Mouse (Mus musculus) spleen, adult 2 months (tissue): ENCODE measurements at regions not wholly inside any gene's neighbourhood (a gene's known extent, or its start where the extent isn't known, plus 50 kb on each side); places are given as distances from the start of the nearest gene placed in this dataset.

Source experiments
- CTCF ChIP-seq: fragments of 200-500 bp; IDR thresholded peaks from 2 replicates; pipeline ENCODE4 v1.5.1; 2011; ENCODE audit warnings: mild to moderate bottlenecking, inconsistent platforms; ENCODE audit not compliant: insufficient read depth, insufficient read length, insufficient replicate concordance; ENCODE audit errors: extremely low read depth
- POLR2A ChIP-seq: fragments of 200-500 bp; IDR thresholded peaks from 2 replicates; pipeline ENCODE4 v1.6.1; 2011; ENCODE audit warnings: low read depth, low read length, inconsistent platforms

DNA sequence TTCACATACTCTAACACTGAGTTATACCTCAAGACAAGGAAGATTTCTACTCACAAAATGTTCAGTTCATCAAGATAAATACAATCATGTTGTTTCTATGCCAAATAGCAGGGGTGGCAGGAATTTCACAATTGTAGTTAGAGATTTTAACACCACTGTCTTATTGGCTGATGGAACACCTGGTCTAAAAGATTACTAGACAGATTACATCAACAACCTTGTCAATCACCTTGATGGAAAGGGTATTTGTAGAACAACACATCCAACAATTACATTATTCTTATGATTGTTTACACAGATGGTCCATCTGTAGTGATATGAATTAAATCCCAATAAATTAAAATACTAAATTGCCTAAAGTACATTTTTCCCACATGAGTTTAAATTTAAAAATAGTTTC, 657.4 kb downstream of the Hdgfl1 start:
- no peak for TF ChIP-seq POLR2A
- TF ChIP-seq CTCF = no peak
